Mouse (Mus musculus) embryonic stem cell, embryonic (primary cell): ENCODE data around the gene Cgref1.

Experiments used
- CTCF ChIA-PET, 4 experiments: fragments of 300-600 bp in 2 of 4; fragments of 350-600 bp in 2 of 4; sonication (Branson Sonifier 250); formaldehyde crosslinking; loops; one replicate each; lab custom pipeline; 2022; ENCODE audit warnings: inconsistent platforms in 2 of 4; lab: Charles Lee
- POLR2A ChIA-PET, 4 experiments: fragments of 300-600 bp in 2 of 4; fragments of 350-600 bp in 2 of 4; sonication (Branson Sonifier 250); formaldehyde crosslinking; loops; one replicate each; lab custom pipeline; 2022; ENCODE audit warnings: antibody characterized with exemption in 4 of 4, inconsistent platforms in 1 of 4; lab: Charles Lee

Gene Cgref1

DNA sequence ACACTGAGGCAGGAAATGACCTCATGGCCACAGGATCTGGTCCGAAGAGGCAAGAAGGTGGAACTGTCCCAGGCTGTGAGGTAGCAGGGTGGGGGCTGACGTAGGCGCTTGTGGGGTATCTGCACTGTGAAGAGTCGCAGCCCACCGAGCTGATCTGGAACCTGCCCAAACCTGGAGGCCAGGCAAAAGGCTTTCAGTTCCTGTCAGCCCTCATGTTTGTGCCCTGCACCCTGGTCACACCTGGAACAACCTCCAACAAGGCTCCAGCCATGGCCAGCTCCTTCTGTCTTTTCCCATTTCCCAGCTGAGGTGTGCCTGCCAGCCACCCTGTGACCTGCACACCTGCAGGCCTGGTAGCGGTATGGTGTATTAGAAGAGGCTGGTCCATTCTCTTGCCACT, 12.5 kb upstream of the Cgref1 start:
- ChIA-PET POLR2A (interaction anchor here in 2 of 4 experiments (0.6 to 5.1 kb wide), 3 partner anchors 7 to 56 kb away, joined by 3 to 77 read pairs (median 14); partner anchors contain the start of gene Cgref1 (in 1 of the 2)), CTCF (interaction anchor here in 1 of 4 experiments (0.6 kb wide), 1 partner anchor 125 kb away, joined by 3 read pairs; no protein-coding TSS in a partner anchor)

DNA sequence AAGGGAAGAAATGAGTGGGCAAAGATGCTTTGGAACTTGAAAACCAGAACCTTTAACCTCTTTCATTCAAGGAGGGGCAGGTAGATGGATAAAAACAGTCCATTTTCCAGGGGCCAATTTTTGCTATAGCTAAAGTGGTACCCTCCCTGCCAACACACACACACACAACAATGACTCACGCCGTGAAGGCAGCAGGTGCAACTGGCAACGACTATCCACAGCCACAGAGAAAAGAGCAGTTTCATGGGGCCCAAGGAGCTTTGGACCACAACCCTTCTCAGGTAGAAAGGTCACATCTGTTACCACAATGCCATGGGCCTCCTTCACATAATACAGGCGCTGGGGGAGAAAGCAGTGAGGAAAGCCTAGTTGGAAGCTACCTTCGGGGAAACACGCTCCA, 10.4 kb upstream of the Cgref1 start:
- POLR2A ChIA-PET, result interaction anchor here in 2 of 4 experiments (0.5 to 1.8 kb wide), 13 partner anchors 14 to 224 kb away, joined by 3 to 7 read pairs (median 3); partner anchors contain the start of genes Cad (in 1 of the 2), Gm29609 (in 1 of the 2), Gtf3c2 (in 1 of the 2) and Khk (in 1 of the 2)
- CTCF ChIA-PET, result interaction anchor here in 1 of 4 experiments (1.6 kb wide), 1 partner anchor 8 kb away, joined by 4 read pairs; no protein-coding TSS in a partner anchor

DNA sequence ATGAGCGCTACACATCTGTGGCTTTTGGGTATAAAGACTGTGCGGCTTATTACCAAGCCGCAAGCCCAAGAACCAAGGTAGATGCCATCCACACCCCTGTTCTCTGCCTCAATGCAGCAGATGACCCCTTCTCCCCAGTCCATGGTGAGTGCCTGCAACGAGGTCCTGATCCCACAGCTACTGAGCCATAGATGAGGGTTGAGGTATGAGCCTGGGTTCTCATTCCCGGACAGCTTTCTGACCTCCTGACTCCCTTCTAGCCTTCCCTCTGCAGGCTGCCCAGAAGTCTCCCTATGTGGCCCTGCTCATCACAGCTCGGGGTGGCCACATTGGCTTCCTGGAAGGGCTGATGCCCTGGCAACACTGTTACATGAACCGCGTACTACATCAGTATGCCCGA, 9.2 kb upstream of the Cgref1 start:
- ChIA-PET CTCF (interaction anchor here in 2 of 4 experiments (0.8 to 1.7 kb wide), 4 partner anchors 9 to 44 kb away, joined by 3 to 5 read pairs (median 4); partner anchors contain the start of gene Cgref1 (in 1 of the 2)), POLR2A (interaction anchor here in 3 of 4 experiments (0.6 to 1.8 kb wide), 12 partner anchors 10 to 163 kb away, joined by 3 to 9 read pairs (median 3); no protein-coding TSS in a partner anchor)

GRCm38 (mm10) chr5:30954065-30954464, 8.7 kb upstream of the Cgref1 start:
- ChIA-PET CTCF (interaction anchor here in 2 of 4 experiments (0.8 to 1.7 kb wide), 4 partner anchors 8 to 44 kb away, joined by 3 to 5 read pairs (median 4); partner anchors contain the start of gene Cgref1 (in 1 of the 2)), POLR2A (interaction anchor here in 2 of 4 experiments (0.8 to 1.7 kb wide), 6 partner anchors 11 to 163 kb away, joined by 3 to 9 read pairs (median 3); no protein-coding TSS in a partner anchor)

GRCm38 (mm10) chr5:30952551-30952950, 7.2 kb upstream of the Cgref1 start:
- CTCF ChIA-PET, result interaction anchor here in 1 of 4 experiments (1.7 kb wide), 1 partner anchor 23 kb away, joined by 6 read pairs; no protein-coding TSS in a partner anchor
- POLR2A ChIA-PET, result interaction anchor here in 2 of 4 experiments (1.0 to 5.3 kb wide), 8 partner anchors 7 to 294 kb away, joined by 3 to 77 read pairs (median 4); partner anchors contain the start of gene Preb (in 1 of the 2)

- POLR2A ChIA-PET, result interaction anchor here in 2 of 4 experiments (1.1 to 5.3 kb wide), 3 partner anchors 8 to 293 kb away, joined by 3 to 77 read pairs (median 25); partner anchors contain the start of genes Atraid (in 1 of the 2), Preb (in 1 of the 2) and Slc5a6 (in 1 of the 2)
- CTCF ChIA-PET, result interaction anchor here in 1 of 4 experiments (1.7 kb wide), 1 partner anchor 22 kb away, joined by 6 read pairs; no protein-coding TSS in a partner anchor
Observed at GRCm38 (mm10) chr5:30951706-30952105, 6.3 kb upstream of the Cgref1 start.

DNA sequence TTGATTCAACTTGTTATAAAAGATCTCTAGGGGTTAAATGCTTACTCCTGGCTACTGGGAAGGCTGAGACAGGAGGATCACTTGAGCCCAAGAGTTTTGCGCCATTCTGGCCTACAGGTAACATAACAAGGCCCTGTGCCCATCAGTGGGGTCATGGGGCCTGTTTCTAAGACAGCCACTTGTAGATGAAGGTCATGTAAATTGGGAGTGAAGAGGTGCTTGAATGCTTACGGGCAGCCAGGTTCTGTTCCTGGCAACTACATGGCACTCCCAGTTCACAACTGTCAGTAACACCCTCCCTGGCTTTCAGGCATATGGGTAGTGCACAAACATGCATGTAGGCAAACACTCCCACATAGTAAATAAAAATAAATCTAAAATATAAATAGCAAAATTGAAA, 5.5 kb upstream of the Cgref1 start:
- CTCF ChIA-PET, result interaction anchor here in 3 of 4 experiments (1.0 to 1.4 kb wide), 5 partner anchors 21 to 155 kb away, joined by 3 to 13 read pairs (median 4); no protein-coding TSS in a partner anchor
- POLR2A ChIA-PET, result interaction anchor here (0.9 to 5.3 kb wide), 34 partner anchors 9 to 267 kb away, joined by 3 to 77 read pairs (median 6); partner anchors contain the start of genes Preb (in 4 of the 4), Atraid (in 3 of the 4), Khk (in 3 of the 4) and Slc5a6 (in 2 of the 4)

GRCm38 (mm10) chr5:30950451-30950850, 5.1 kb upstream of the Cgref1 start:
- POLR2A ChIA-PET, result interaction anchor here (0.6 to 5.3 kb wide), 90 partner anchors 9 to 1507 kb away, joined by 3 to 77 read pairs (median 4); partner anchors contain the start of genes Preb (in 4 of the 4), Atraid (in 3 of the 4), Khk (in 3 of the 4) and Ost4 (in 3 of the 4)
- CTCF ChIA-PET, result interaction anchor here (0.5 to 2.0 kb wide), 22 partner anchors 9 to 345 kb away, joined by 3 to 13 read pairs (median 4); partner anchors contain the start of gene Preb (in 1 of the 4)

GRCm38 (mm10) chr5:30949654-30950326, 4.4 kb upstream of the Cgref1 start:
- POLR2A ChIA-PET, result interaction anchor here (0.6 to 5.3 kb wide), 92 partner anchors 9 to 1506 kb away, joined by 3 to 77 read pairs (median 4); partner anchors contain the start of genes Preb (in 4 of the 4), Atraid (in 3 of the 4), Khk (in 3 of the 4) and Ost4 (in 3 of the 4)
- CTCF ChIA-PET, result interaction anchor here (0.5 to 2.0 kb wide), 23 partner anchors 9 to 345 kb away, joined by 3 to 13 read pairs (median 4); partner anchors contain the start of gene Preb (in 1 of the 4)

GRCm38 (mm10) chr5:30948620-30949019, 3.2 kb upstream of the Cgref1 start:
- ChIA-PET POLR2A (interaction anchor here (0.5 to 5.3 kb wide), 14 partner anchors 10 to 237 kb away, joined by 3 to 77 read pairs (median 10); partner anchors contain the start of genes Preb (in 3 of the 4), Ost4 (in 2 of the 4), Agbl5 (in 1 of the 4) and Atraid (in 1 of the 4)), CTCF (interaction anchor here in 2 of 4 experiments (1.6 to 2.0 kb wide), 2 partner anchors 56 to 174 kb away, joined by 3 to 8 read pairs; no protein-coding TSS in a partner anchor)

DNA sequence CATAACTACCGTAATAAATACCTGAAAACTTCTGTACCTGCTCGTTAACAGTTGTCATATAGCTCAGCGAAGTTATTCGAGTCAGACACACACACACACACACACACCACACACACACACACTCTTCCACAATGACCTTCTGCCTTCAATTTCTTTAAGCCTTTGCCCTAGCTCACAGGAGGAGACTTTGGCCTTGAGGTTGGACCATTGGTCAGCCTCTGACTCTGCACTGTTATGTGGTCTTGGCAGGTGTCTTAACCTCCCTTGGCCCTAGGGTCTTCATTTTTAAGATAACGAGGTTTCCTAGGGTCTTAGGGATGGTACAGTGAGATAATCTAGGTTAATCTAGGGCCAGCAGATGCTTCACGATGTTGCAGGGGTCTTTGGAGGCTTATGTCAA, 1.0 kb downstream of the Cgref1 start:
- ChIA-PET POLR2A (interaction anchor here (0.5 to 2.8 kb wide), 22 partner anchors 9 to 191 kb away, joined by 3 to 14 read pairs (median 4); partner anchors contain the start of genes Preb (in 2 of the 4), Agbl5 (in 1 of the 4), Emilin1 (in 1 of the 4) and Khk (in 1 of the 4)), CTCF (interaction anchor here (0.5 to 2.3 kb wide), 17 partner anchors 10 to 588 kb away, joined by 3 to 15 read pairs (median 4); partner anchors contain the start of genes Khk (in 1 of the 4), Mapre3 (in 1 of the 4) and Preb (in 1 of the 4))

- ChIA-PET POLR2A (interaction anchor here in 2 of 4 experiments (1.0 to 2.6 kb wide), 7 partner anchors 13 to 27 kb away, joined by 3 to 9 read pairs (median 4); partner anchors contain the start of genes Khk (in 1 of the 2) and Preb (in 1 of the 2)), CTCF (interaction anchor here (0.6 to 2.5 kb wide), 8 partner anchors 13 to 641 kb away, joined by 3 to 12 read pairs (median 3); no protein-coding TSS in a partner anchor)
Observed at GRCm38 (mm10) chr5:30943004-30943403, 2.4 kb downstream of the Cgref1 start.

DNA sequence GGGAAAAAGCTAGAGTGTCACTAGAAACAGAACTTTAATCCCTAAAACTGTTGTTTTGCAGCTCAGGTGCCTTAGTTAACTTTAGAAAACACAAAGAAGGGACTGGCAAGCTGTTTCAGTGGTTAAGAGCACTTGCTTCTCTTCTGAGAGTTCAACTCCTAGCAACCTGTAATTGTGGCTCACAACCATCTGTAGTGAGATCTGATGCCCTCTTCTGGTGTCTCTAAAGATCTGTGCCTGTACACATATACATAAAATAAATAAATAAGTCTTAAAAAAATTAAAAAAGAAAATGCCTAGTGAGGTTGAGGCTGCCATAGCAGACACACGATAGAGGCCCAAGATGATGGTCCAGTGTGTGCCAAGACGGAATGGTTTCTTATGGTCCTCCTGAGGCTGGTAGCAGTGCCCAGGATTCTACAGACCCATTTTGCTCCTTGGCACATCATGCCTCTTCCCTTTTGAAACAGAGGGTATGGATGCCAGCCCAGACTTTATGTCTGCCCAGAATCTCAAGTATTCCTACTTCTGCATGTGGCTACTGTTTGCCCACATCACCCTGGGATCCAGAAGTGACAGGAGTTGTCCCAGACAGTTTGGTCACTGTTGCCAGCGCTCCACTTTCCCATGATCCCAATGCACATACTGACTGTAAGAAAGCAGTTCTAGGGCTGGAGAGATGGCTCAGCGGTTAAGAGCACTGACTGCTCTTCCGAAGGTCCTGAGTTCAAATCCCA, 10.5 kb downstream of the Cgref1 start:
- CTCF ChIA-PET, result interaction anchor here in 3 of 4 experiments (1.1 to 2.1 kb wide), 4 partner anchors 10 to 139 kb away, joined by 3 to 9 read pairs (median 4); partner anchors contain the start of genes Cgref1 (in 1 of the 3) and Khk (in 1 of the 3)
- POLR2A ChIA-PET, result interaction anchor here in 2 of 4 experiments (1.2 to 1.5 kb wide), 6 partner anchors 10 to 66 kb away, joined by 3 to 8 read pairs (median 4); partner anchors contain the start of gene Cgref1 (in 1 of the 2)

- ChIA-PET POLR2A (interaction anchor here in 2 of 4 experiments (0.6 to 1.5 kb wide), 11 partner anchors 11 to 183 kb away, joined by 3 to 8 read pairs (median 3); partner anchors contain the start of genes Cgref1 (in 1 of the 2), Khk (in 1 of the 2) and Trim54 (in 1 of the 2)), CTCF (interaction anchor here in 3 of 4 experiments (0.6 to 2.1 kb wide), 8 partner anchors 11 to 192 kb away, joined by 3 to 9 read pairs (median 3); partner anchors contain the start of gene Cgref1 (in 1 of the 3))
Observed at GRCm38 (mm10) chr5:30933705-30934104, 11.7 kb downstream of the Cgref1 start.

- ChIA-PET CTCF (interaction anchor here in 2 of 4 experiments (1.0 to 3.0 kb wide), 3 partner anchors 10 to 67 kb away, joined by 5 to 46 read pairs (median 5); partner anchors contain the start of gene Khk (in 1 of the 2)), POLR2A (interaction anchor here in 3 of 4 experiments (0.7 to 2.7 kb wide), 4 partner anchors 12 to 50 kb away, joined by 3 to 11 read pairs (median 8); partner anchors contain the start of gene Agbl5 (in 1 of the 3))
Observed at GRCm38 (mm10) chr5:30931378-30931777, 14.0 kb downstream of the Cgref1 start.
